Mouse (Mus musculus) small intestine, adult 2 months (tissue): ENCODE results near the gene Asap2. TPM values are rescaled to one million over a fixed set of nuclear protein-coding genes. Genes with fewer than 3 reads are reported as not detected.

ENCODE experiments used
- H3K27ac ChIP-seq: fragments of 200-500 bp; 2 replicates; pipeline ENCODE4 v1.5.1; 2012; ENCODE audit warnings: low read depth, low read length, control low read depth, inconsistent platforms; ENCODE audit not compliant: insufficient read depth
- H3K27me3 ChIP-seq: fragments of 200-500 bp; 2 replicates; pipeline ENCODE4 v1.6.1; 2012; ENCODE audit warnings: mild to moderate bottlenecking, moderate library complexity, low read length, inconsistent platforms; ENCODE audit not compliant: control insufficient read depth, insufficient read depth
- H3K36me3 ChIP-seq: fragments of 200-500 bp; 2 replicates; pipeline ENCODE4 v1.6.1; 2012; ENCODE audit warnings: mild to moderate bottlenecking, low read length, control low read depth, inconsistent platforms; ENCODE audit not compliant: control insufficient read depth, insufficient read depth
- H3K4me1 ChIP-seq: fragments of 200-500 bp; 2 replicates; pipeline ENCODE4 v1.6.1; 2012; ENCODE audit warnings: low read length, inconsistent platforms, mixed read lengths; ENCODE audit not compliant: control insufficient read depth, insufficient read depth, insufficient read length
- H3K4me3 ChIP-seq: fragments of 200-500 bp; 2 replicates; pipeline ENCODE4 v1.5.1; 2012; ENCODE audit warnings: low read depth, mild to moderate bottlenecking, control low read depth, inconsistent platforms, low read length, moderate library complexity
- CTCF ChIP-seq: fragments of 200-500 bp; IDR thresholded peaks from 2 replicates; pipeline ENCODE4 v1.5.1; 2012; ENCODE audit warnings: low read depth, mild to moderate bottlenecking, control low read depth, inconsistent platforms, low read length, moderate library complexity, mixed read lengths; ENCODE audit not compliant: insufficient replicate concordance, insufficient read length; ENCODE audit errors: extremely low read depth
- POLR2A ChIP-seq: fragments of 200-500 bp; IDR thresholded peaks from 2 replicates; pipeline ENCODE4 v1.6.1; 2012; ENCODE audit warnings: low read depth, mild to moderate bottlenecking, control low read depth, inconsistent platforms, low read length, moderate library complexity
- WGBS: fragments of 180-500 bp; shearing (Covaris S2); methylation state at CpG from one replicate; pipeline ENCODE4 v1.1.7; 2018; 5-methylcytosine and 5-hydroxymethylcytosine counted together
- polyA plus RNA-seq: library from polyadenylated mRNA; depleted of rRNA; stranded (reverse); fragments of >200 nt; gene quantifications from 2 replicates; pipeline ENCODE4 v1.2.3, GENCODE M21; 2012

Gene Asap2
- polyA plus RNA-seq, 1 experiment, result 25.3 TPM

DNA sequence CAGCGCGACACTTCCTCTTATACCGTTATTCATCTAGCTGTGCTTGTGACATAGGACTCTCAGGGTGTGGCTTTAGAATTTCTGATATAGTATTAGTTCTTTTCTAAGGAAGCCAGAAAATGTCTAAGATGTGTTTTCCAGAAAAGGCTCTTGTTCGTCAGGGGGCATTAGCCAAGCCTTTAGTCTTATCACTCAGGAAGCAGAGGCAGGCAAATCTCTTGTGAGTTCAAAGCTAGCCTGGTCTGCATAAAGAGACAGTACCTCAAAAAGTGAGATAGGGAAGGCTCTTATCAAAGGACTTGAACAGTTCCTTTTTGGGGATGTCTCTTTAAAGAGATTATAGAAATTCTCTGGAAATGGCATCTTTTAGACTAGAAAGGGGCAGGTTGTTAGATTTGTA lies 238.4 kb downstream of the Asap2 start:
- Histone ChIP-seq H3K36me3 (peaks cover 16% of the 10 kb centered on the region), H3K4me1 (peaks cover 29% of the 10 kb centered on the region; the same call in 1 of the 2 replicates), H3K4me3 (no peak overlapping the region), H3K27me3 (no peaks in the 10 kb centered on the region), H3K27ac (no peak overlapping the region)
- no peak for TF ChIP-seq CTCF
- WGBS, result 83% methylated on average over 4 of the region's 4 CpGs

DNA sequence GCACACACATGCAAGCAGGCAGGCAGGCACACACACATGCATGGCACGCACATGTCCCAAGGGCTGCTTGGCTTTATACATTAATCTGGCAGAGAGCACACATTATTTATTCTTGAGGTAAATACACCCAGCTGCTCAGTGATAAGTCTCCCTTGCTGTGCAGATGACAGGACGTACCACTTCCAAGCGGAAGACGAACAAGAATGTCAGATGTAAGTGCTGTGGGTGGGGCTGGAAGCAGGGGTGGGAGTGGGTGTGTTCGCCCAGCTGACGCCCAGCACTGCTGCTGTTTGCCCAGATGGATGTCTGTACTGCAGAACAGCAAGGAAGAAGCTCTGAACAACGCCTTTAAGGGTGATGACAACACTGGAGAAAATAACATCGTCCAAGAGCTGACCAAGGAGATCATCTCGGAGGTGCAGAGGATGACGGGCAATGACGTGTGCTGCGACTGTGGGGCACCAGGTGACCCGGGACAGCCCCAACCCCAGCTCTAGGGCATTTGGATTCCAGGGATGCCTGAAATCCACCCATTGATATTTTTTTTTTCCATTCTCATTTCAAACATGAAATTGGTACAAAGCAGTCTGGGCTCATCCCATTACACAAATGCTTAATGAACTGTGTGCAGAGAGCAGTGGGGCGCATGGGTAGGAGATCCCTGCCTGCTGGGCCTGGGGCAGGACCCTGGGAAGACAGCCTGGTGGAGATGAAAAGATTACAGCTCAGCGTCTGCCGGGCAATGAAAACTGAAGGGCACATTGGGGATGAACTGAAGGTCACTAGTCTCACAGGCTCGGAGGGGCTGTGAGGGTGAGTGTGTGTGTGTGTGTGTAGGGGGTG lies 239.0 kb downstream of the Asap2 start:
- WGBS, result 84% methylated on average over 17 of the region's 17 CpGs
- no peak overlapping the region for H3K4me3 ChIP-seq
- TF ChIP-seq POLR2A (no peak), CTCF (no peak)

DNA sequence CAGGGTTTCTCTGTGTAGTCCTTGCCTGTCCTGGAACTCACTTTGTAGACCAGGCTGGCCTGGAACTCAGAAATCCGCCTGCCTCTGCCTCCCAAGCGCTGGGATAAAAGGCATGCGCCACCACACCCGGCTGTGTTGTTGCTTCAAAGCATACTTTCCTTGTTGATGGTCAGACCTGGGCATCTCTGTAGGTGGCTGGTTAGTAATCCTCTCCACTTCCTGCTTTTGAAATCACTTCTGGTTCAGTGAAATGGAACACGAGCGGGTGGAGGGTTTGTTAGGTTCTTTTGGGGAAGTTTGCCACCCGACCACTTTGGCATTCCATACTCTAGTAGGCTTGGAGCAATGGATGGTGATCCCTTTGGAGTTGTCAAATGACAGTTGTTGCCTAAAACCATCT lies 243.5 kb downstream of the Asap2 start:
- Histone ChIP-seq H3K27ac (no peak overlapping the region), H3K36me3 (peaks cover 36% of the 10 kb centered on the region), H3K27me3 (no peaks in the 10 kb centered on the region), H3K4me3 (no peak overlapping the region), H3K4me1 (no peaks in the 10 kb centered on the region)
- no peak for TF ChIP-seq POLR2A
- no peak for TF ChIP-seq CTCF
- WGBS, result 89% methylated on average over 7 of the region's 7 CpGs

More for the DNA sequence above, 239.0 kb downstream of the Asap2 start:
- no peak overlapping the region for H3K27ac ChIP-seq
- H3K27me3 ChIP-seq, result no peaks in the 10 kb centered on the region
- H3K4me1 ChIP-seq, result peaks cover 23% of the 10 kb centered on the region; the same call in 1 of the 2 replicates
- H3K36me3 ChIP-seq, result peaks cover 19% of the 10 kb centered on the region

DNA sequence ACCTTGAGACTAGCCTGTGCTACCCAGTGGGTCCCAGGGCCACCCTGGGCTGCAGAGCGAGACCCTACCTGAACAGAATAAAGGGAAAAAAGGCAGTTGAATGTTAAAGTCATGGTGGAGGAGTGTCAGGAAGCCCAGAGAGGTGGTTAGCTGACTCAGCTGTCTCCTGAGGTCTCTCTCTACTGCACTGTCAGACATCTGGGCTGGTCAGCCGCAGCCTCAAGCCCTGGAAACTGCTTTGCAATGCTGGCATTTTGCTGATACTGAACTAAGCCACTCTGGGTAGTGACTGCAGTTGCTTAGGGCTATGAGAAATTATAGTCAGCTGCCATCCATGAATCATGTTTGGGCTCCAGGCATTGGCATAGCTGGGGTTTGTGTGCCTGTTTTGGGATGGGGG lies 244.3 kb downstream of the Asap2 start:
- 95% methylated on average over 2 of the region's 2 CpGs for WGBS

DNA sequence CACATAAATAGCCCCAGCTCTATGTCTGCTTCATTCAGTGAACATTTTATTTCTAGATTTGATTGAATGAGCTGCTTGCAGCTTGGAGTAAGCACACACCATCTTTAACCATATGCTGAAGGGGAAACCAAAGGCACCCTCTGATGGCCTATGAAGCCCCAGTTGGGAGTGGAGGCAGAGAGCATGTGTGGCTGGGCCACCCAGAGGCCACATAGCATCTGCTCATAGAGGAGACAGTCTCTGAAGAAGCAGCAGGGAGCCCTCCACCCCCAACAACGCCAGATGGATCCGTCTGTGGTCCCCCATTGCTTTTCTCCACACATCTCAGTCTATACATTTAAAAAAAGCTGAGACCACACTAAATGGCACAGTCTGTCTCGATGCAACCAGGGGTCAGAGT lies 251.7 kb downstream of the Asap2 start:
- Histone ChIP-seq H3K36me3 (peaks cover 20% of the 10 kb centered on the region), H3K27ac (no peak overlapping the region), H3K4me1 (peaks cover 2% of the 10 kb centered on the region; the same call in 1 of the 2 replicates), H3K4me3 (no peak overlapping the region), H3K27me3 (no peaks in the 10 kb centered on the region)
- 91% methylated on average over 3 of the region's 3 CpGs for WGBS
- no peak for TF ChIP-seq CTCF
- no peak for TF ChIP-seq POLR2A

More for the DNA sequence above, 244.3 kb downstream of the Asap2 start:
- TF ChIP-seq POLR2A, result no peak
- TF ChIP-seq CTCF, result no peak
- H3K27me3 ChIP-seq, result no peaks in the 10 kb centered on the region
- no peaks in the 10 kb centered on the region for H3K4me1 ChIP-seq
- H3K27ac ChIP-seq, result no peak overlapping the region
- H3K4me3 ChIP-seq, result no peak overlapping the region
- peaks cover 40% of the 10 kb centered on the region for H3K36me3 ChIP-seq

DNA sequence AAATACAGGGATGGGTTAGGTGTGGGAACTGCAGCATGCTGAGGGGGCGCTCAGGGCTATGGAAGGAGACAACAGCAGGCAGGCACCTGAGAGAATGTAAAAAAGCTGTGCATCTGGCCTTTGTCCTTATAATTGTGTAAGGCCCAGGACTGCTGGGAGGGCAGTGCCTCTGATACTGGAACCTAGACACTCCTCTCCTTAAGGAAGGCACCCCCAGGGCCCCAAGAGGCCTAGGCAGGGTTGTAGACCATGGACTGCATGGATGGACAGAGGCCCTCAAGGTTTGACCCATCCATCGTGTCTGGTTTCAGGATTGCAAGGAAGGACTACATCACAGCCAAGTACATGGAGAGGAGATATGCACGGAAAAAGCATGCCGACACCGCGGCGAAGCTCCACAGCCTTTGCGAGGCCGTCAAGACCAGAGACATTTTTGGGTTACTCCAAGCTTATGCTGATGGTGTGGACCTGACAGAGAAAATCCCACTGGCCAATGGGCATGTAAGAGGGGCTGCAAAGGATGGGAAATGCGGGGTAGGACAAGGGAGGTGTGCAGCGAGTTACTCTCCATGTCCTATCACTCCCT lies 254.2 kb downstream of the Asap2 start:
- Histone ChIP-seq H3K27ac (no peak overlapping the region), H3K27me3 (no peaks in the 10 kb centered on the region), H3K36me3 (peaks cover 20% of the 10 kb centered on the region), H3K4me1 (peaks cover 2% of the 10 kb centered on the region; the same call in 1 of the 2 replicates), H3K4me3 (no peak overlapping the region)
- TF ChIP-seq POLR2A, result no peak
- TF ChIP-seq CTCF, result no peak
- WGBS, result 96% methylated on average over 11 of the region's 11 CpGs

DNA sequence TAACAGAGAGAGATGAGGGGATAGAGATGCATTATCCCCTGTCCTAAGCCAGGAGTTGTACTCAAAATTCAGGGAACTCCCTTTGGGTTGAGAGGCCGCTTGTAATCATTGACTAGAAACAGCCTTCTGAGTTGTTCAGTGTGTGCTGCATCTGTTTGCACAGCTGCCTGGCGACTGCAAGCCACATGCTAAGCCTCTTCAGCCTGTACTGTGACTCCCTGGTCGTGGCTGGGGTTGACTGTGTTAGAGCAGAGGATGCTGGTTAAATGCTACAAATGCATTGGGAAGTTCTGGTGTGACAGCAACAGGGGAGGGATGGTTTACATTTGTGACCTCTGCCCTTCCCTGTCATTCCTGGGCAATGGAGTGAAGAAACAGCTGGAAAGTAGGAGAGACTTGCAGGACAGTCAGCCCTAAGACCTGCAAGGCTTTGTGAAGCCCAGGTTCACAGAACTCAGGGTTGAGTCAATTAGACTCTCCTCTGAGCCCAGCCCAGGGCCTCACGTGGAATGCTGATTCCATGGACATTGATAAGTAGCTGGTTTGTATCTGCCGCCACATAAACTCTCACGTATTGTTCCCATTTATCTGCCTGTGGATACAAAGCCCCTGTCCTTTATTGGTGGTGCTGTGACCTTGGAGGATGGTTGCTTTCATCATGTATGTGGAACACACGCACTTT lies 257.6 kb downstream of the Asap2 start:
- Histone ChIP-seq H3K4me1 (no peaks in the 10 kb centered on the region), H3K36me3 (peaks cover 27% of the 10 kb centered on the region), H3K27me3 (no peaks in the 10 kb centered on the region), H3K27ac (no peak overlapping the region), H3K4me3 (no peak overlapping the region)
- whole genome bisulfite sequencing, result 64% methylated on average over 7 of the region's 7 CpGs
- no peak for TF ChIP-seq POLR2A
- no peak for TF ChIP-seq CTCF
